Mouse (Mus musculus) brain, embryonic 14.5 days (tissue): Measurements from ENCODE around the gene Slc13a5.

ENCODE experiments used
- CTCF ChIP-seq: fragments of 200-500 bp; IDR thresholded peaks from 2 replicates; pipeline ENCODE4 v1.5.1; 2012; ENCODE audit warnings: inconsistent platforms, mild to moderate bottlenecking, moderate library complexity, borderline replicate concordance; ENCODE audit not compliant: insufficient read depth, insufficient read length; ENCODE audit errors: extremely low read depth
- POLR2A ChIP-seq: fragments of 200-500 bp; IDR thresholded peaks from 2 replicates; pipeline ENCODE4 v1.6.1; 2012; ENCODE audit warnings: mild to moderate bottlenecking, inconsistent platforms, borderline replicate concordance; ENCODE audit not compliant: poor library complexity, insufficient read depth, insufficient read length, severe bottlenecking; ENCODE audit errors: extremely low read depth

DNA sequence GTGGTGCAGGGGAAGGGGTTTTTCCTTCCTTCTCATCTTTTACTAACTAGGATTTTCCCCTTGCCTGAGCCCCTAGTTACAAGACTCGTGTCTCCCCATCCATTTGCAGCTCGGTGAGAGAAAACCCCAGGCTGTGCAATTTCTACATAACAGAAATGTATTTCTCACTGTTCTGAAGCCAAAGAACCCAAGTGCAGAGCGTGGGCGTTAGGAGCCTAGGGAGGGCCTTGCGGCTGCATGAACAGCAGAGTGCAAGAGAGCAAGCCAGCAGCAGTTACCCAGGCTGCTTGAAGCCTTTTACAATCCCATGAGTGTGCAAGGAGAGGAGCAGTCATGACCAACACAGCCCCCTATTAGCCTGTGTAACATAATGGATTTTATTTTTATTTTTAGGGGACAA is 40.4 kb upstream of the Slc13a5 start:
- TF ChIP-seq POLR2A (no peak), CTCF (no peak)
